Mouse (Mus musculus) testis, postnatal 14 days (tissue): ENCODE measurements around the gene Gm43738.
"Not testable (repeated sequence)": the region's sequence is repeated elsewhere in the genome, so short reads cannot be mapped to it uniquely, and the experiment has no call there.

Experiments used
- DNase-seq: peaks from one replicate; pipeline ENCODE4 v3.0.0; 2021; ENCODE audit warnings: low spot score

The Gm43738 gene

DNA sequence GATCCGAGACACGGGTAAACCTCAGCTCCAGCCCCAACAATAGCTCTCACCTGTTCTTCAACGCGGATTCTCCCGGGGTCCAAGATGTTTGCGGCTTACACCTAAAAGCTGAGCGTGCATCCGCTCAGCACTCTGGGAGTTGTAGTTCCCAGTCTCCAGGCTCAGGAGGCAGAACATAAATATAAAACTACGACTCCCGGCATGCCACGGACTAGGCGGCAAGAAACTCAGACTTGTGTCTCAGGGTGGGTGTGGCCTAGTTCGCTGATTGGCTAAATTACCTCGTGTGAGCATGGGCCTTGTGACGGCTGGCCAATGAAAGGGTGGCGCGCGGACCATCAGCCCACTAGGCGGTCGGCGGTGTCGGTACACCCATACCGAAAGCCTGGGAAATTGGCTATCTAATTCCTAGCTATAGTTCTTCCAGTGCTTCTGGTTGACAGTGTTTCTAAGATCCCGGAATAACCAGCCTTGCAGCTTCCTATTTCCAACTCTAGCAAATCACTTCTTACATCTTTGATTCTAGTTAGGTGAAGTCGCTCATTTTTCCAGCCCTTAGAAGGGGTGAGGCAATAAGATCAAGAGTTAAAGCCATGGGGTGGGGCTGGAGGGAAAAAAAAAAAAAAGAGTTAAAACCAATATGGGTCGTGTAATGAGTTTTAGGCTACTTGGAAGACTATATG lies 1.1 kb upstream of the Gm43738 start, which contains the start of gene Fdps:
Gene Fdps, minus strand, starts transcription at position 148 of the 683 bp plus-strand sequence.
- DNase-seq: peak; percentile 98

DNA sequence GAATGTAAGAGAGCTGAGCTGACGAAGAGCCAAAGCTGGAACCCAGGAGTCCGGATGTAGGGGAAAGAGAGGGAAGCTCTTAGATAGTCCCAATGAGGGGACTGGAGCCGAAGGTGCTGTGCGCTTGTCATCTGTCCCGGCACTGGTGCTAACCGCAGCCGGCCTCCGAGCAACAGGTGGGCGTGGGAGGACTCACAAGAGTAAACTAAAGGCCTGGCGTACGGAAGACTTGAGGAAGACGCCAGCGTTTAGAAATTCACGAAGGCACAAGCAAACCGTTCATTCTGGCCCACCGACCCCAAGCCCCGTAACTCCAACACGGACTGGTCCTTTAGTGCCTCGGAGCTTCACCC lies 536 bp upstream of the Gm43738 start:
- DNase-seq: no peak

DNA sequence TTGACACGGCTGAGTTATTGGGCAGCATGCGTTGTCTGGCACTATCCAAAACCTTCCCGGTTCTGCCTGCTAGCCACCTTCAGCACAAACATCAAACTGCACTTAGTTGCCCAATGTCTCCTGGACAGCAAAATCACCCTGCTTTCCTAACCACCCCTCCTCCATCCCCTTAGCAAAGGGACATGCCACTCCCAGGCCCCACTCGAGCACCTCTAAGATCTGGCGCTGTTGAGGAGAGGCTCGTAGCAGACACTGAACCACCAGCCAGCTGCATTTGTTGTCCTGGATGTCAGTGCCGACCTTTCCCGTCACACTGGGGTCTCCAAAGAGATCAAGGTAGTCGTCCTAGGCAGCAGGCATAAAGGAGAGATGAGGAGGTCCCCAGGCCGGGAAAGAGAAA lies 6.9 kb downstream of the Gm43738 start:
- no peak for DNase-seq

DNA sequence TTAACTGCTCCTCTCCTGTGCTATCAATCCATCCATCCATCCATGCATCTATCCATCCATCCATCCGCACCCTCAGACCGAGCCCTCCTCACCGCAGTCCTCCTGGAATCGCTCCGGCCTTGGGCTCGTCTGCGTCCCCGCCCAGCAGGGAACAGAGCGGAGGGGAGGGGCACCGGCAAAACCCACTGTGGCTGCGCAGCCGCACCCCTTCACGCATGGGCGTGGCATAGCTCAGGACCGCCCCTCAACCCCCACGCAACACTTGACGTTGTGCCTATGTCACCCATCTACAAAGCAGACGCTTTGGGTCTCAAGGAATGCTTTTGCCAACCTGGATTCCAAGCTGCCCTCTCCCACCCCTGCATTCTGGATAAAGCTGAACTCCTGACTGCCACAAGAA lies 7.7 kb downstream of the Gm43738 start, which contains the start of gene Rusc1:
Gene Rusc1, minus strand, starts transcription at position 137 of the 400 bp plus-strand sequence.
- DNase-seq: peak; percentile 81

DNA sequence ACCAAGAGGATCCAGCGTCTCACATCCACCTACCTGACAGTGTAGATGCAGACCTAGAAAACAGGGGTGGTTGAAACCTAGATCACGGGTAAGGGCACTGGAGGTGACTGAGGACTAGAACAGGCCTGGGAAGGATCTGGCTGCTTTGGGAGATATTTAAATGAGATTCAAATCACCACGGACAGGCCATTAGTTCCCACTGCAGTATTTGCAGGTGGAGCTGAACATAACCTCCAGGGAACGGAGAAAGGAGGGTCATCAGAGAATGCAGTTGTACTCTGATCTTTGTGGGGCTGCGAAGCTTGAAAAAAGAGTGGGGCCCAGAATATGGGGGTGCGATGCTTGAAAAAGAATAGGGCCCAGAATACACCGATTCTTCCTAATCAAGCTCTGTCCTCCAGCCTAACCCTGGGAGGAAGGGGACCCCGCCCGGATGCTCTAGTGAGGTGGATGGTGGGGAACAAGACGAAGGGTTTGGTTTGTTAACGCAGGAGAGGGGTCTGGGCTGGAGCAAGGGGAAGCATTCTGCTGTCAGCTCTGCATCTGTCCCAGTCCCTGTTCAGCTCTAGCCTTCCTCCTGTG lies 8.3 kb downstream of the Gm43738 start:
- no peak for DNase-seq

DNA sequence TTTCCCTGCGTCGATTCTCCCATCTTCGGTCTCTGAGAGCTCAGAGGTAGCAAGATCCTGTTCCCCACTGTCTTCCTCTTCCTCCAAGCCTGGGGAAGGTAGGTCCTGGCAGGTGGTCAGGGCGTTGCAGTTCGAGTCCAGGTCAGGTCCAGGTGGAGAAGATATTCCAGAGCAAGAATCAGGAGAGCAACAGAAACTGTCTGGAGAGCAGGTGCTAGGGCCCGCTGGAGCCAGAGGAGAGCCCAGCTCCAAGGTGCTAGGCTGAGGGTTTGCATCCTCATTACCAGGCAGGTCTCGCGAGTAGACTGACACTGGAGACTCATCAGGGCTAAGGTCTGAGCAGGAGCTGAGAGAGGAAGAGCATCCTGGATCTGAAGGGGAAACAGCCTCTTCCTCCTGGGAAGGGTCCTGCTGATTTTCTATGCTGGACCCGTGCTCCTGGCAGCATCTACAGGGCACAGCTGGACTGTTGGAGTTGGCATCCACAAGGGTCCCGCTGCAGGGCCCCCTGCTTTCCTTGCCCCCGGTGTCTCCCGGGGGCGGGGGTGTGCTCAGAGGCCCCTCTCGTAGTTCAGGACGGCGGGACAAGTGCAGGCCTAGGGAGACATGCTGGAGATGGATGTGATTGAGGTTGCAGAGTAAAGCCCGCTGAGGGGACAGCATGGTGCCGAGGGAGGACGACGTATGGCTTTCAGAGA lies 8.9 kb downstream of the Gm43738 start:
- no peak for DNase-seq

DNA sequence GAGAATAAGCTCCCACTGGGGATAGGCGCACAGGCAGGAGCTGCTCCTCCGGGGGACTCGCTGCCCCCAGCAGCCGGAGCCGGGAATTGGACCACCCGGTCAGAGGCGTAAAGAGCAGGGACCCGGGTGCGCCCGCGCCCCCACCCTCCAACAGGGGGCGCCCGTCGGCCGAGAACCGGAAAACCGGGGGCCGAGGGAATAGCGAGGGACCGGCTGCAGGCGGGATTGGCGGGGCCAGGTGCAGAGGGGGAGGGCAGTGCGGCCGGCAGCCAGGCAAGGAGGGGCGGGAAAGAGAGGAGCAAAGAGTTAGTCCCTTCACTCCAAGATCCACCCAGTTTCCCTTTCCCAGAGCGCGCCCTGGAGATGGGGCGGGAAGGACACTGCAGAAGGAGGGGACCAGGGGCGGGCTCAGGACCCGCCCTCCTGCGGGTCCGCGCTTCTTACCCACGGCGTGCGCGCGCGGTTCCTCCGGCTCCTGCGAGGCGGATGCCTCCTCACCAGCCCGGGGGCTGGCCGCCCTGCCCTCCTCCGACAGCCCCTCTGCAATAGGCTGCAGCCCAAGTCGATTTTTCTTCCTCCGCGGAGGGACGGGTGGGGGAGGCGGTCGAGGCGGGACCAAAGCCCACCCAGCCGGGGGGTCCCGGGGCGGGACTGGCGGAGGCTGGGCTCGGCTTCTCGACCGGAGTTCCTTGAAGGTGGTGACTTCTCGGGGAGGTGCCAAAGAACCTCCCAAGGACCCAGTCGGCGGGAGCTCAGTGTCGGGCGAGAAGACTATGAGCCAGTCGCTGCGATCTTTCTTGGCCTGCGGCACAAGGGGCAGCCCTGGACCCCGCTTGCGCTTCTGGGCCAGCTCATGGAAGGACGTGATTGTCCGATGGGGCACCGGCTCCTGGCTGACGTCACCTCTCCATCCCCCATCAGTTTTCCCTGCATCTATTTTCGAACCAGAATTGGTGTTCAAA lies 9.9 kb downstream of the Gm43738 start:
- peak; percentile 83 for DNase-seq

DNA sequence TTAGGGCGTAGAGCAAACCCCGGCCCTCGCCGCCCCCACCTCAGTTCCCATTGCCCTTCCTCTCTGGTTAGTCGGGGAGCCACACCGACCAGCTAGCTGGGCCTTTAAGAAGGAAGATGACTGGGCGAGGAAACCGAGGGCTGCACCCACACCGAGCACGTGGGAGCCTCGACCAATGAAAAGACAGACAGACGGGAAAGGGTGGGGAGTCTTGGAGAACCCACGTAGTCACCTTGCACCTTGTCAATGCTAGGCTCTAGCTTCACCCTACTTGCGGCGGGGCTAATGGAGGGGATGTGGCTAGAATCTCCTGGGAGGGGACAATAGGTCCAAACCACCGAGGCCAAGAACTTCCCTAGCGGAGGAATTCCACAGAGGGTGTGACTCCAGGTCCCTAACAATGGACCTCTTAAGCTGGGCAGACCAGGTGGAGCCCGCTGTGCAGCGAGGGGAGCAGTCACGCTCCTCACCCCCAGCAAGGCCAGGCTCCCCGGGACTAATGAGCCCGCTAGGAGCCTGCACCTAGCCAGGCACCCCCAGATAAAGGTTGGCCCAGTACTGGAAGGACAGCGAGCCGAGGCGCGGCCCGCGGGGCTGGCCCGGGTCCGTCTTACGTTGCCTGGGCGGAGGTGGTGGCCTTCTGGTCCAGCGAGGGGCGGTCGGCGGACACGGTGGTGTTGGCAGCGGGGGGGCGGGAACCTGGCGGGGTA lies 10.9 kb downstream of the Gm43738 start:
- DNase-seq: peak; percentile 80

DNA sequence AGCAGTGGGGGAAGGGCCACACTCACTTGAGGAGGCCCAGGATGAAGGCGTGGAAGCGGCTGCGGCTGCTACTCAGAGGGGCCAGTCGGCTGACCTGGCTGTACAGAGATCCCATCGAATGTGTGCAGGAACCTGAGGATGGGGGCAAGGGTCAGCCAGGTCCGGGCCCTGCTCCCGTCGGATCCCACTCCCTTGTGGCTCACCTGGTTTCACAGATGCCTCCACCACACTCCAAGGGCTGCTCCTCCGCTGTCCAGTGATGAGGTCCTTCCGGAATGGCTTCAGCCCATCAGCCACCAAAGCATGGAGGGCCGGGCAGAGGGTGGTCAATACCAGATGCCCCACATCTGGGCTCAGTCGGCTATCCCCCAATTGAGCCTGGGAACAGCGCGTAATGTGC lies 11.9 kb downstream of the Gm43738 start:
- no peak for DNase-seq

DNA sequence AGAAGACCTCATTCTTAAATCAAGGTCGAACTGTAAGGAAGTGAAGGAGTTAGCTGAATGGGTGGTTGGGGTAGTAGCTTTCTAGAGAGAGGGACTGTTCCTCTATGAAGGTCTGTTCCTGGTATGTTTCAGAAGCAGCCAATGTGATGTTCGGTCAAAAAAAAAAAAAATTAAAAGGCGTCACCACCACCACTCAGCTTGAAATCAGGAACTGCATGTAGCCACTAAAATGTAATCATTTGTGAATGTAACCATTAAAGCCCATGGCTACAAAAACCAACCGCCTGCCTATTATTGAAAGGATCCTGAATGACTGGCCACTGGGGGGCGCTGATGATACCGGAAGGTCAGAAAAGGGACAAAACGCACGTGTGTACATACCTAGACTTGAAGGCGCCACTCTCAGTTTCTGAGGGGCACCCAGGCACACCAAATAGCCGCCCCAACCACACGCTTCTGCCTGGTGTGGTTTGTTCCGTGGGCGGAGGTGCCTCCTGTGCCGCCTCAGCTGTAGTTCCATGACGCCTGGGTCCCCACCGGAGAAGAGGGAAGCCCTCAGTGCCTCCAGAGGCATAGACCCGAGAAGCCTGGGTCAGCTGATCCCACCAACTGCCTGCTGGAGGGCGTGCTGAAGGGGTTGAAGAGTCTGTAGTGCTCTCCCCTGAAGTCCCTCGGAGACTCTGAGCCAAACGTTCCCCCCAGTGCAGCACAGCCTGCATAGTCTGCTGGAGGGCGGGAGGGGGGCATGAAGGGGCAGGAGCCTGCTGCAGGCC lies 13.4 kb downstream of the Gm43738 start:
- peak; percentile 80 for DNase-seq

DNA sequence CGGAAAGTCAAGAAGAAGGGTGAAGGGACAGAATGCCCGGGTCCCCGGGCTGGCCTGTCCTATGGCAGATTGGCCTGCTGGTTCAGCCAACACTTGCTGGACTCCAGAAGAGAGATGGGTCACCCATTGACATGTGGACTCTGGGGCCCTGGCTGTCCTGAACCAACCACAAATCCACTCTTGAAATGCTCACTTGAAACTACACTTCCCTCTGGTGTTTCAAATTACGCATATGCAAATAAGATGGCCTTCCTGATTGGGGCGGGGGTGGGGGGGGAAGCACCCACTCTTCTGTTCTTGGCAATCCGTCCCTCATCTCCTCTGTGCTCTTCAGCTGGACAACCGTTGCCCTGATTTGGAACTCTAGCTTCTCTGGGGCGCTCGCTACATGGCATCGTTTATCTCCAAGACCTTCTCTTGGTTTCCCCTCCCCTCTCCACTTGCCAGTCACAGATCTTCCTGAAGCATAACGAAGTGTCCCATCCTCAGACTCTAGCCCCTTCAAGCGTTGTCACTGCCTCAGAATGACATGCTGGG lies 16.2 kb downstream of the Gm43738 start:
- no peak for DNase-seq

DNA sequence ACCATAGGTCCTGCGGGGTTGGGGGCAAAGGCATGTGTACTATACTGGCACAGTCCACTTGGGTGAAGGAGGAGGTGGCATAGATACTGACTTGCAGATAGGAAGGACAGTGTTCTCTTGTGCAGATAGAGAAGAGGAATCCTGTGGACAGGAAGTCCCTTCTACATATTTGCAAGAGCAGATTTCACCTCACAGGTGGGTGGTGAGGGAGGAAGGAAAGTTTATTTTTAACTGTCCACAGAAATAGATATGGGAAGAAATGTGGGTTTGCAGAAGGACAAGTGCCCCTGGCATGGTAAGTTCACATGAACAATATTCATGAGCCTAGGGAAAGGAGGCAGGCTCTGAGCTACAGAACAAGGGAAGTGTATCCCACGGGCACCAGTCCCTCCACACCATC lies 16.8 kb downstream of the Gm43738 start:
- DNase-seq: no peak

DNA sequence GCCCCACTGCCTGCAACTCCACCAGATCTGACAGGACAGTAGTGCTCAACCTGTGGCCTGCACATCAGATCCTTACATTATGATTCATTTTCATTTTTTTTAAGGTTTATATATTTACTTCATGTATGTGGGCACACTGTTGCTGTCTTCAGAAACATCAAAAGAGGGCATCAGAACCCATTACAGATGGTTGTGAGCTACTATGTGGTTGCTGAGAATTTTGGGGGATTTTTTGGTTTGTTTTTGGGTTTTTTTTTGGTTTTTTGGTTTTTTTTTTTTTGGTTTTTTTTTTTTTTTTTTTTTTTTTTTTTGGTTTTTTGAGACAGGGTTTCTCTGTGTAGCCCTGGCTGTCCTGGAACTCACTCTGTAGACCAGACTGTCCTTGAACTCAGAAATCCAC lies 18.6 kb downstream of the Gm43738 start:
- DNase-seq: not testable (repeated sequence)

DNA sequence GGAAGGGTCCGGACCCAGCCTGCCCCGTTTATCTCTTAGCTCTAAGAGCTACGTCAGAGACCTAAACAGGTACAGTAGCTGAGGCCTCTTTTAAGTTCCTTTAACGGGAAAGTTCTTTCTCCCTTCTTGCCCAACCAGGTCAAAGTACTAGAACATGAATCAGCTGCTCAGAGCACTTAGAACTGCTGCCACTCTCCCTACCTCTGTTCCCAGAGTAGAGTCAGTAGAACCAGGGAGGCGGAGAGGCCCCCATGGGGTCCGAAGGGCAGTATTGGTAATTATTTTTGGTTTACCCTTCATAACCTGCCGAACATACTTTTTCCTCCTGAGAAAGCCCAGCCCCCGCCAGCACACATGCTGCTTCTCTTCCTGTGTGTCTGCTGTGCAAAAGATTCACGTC lies 23.5 kb downstream of the Gm43738 start:
- no peak for DNase-seq

DNA sequence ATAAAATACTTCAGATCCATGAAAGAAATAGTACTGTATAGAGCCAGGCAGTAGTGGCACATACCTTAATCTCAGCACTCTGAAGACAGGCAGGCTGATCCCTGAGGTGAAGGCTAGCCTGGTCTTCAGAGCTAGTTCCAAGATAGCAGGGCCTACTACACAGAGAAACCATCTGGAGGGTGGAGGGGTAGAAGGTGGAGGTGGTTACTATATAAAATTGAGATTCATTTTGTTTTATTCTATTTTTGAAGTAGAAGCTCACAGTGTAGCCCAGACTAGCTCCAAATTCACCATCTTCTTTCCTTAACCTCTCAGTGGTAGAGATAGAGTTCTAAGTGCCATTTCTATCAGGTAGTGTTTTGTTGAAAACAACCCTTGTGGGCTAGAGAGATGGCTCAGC lies 33.6 kb downstream of the Gm43738 start:
- no peak for DNase-seq

DNA sequence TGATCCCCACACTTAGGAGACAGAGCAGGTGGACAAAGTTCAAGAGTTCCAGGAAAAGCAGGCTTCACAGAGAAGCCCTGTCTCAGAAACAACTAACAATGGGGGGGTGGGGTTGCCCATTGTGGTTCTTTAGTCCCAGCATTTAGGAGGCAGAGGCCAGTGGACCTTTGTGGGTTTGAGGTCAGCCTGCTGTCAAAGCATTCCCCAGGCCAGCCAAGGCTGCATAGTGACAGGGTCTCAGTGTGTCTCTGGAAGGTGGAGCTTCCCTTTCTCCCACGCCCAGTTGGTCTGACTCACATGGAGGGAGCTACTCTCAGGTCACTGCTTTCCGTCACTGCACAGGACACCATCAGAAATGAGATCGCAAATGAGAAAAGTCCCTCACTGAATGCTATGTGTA lies 39.2 kb downstream of the Gm43738 start:
- DNase-seq: no peak

DNA sequence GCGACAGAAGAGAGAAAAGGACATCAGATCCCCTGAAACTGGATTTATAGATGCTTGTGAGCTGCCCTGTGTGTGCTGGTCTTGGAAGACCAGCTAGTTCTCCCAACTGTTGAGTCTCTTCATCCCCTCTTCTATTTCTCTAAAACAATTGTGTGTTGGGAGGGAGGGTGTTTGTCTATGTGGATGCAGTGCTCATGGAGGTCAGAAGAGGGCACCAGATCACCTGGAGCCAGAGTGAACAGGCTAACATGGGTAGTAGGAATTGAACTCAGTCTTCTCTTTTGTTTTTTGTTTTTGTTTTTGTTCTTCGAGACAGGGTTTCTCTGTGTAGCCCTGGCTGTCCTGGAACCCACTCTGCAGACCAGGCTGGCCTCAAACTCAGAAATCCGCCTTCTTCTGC lies 42.1 kb downstream of the Gm43738 start:
- no peak for DNase-seq

DNA sequence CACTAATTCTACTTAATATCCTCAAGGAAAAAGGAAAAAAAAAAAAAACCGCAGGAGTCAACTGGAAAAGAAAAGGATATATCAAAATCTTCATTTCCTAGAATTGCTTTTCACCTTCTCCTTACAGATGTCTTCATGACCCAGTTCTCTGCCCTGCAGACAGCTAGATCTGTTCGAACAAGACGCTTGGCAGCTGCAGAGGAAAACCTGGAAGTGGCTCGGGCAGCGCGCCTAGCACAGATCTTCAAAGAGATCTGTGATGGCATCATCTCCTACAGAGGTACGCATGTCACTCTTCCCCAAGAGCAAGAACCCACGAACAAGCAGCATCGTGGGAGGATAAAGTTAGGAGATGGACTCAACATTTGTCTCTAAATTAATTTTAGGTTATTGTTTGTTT lies 42.5 kb downstream of the Gm43738 start:
- DNase-seq: no peak

DNA sequence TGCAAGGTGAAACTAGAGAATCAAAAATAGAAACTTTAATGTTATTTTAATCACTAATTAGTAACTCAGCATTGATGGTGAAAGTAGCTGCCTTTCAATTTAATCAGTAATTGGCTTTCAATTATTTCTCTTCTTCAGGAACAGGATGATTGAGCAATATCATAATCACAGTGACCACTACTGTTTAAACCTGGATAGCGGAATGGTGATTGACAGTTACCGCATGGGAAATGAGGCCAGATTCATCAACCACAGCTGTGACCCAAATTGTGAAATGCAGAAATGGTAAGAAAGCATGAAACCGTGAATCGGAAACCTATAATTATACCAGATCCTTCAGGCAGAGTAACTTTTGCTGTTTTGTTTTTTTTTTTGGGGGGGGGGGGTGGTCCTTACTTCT lies 57.5 kb downstream of the Gm43738 start:
- no peak for DNase-seq
